Mouse (Mus musculus) liver, adult 2 months (tissue): ENCODE results near the gene Rabggta. TPM values are rescaled to one million over a fixed set of nuclear protein-coding genes. Genes with fewer than 3 reads are reported as not detected.

ENCODE experiments used
- DNase-seq: peaks from one replicate; pipeline ENCODE4 v3.0.0-alpha.2; 2011; ENCODE audit warnings: low read depth, low spot score; ENCODE audit errors: extremely low read depth
- H3K27ac ChIP-seq: fragments of 200-500 bp; replicated peaks from 2 replicates; pipeline ENCODE4 v1.5.1; 2012; ENCODE audit warnings: low read depth, mild to moderate bottlenecking, control low read depth, inconsistent platforms, low read length; ENCODE audit not compliant: insufficient read depth
- H3K27me3 ChIP-seq: fragments of 200-500 bp; 2 replicates; pipeline ENCODE4 v1.6.1; 2012; ENCODE audit warnings: mild to moderate bottlenecking, moderate library complexity, low read length, inconsistent platforms; ENCODE audit not compliant: control insufficient read depth, insufficient read depth
- H3K36me3 ChIP-seq: fragments of 200-500 bp; 2 replicates; pipeline ENCODE4 v1.6.1; 2012; ENCODE audit warnings: low read length, inconsistent platforms; ENCODE audit not compliant: control insufficient read depth, insufficient read depth
- H3K4me1 ChIP-seq: fragments of 200-500 bp; 2 replicates; pipeline ENCODE4 v1.6.1; 2011; ENCODE audit warnings: low read length; ENCODE audit not compliant: control insufficient read depth, insufficient read depth
- H3K4me3 ChIP-seq: fragments of 200-500 bp; 2 replicates; pipeline ENCODE4 v1.5.1; 2011; ENCODE audit warnings: low read depth, mild to moderate bottlenecking, control low read depth, low read length, moderate library complexity; ENCODE audit not compliant: insufficient read depth
- H3K79me2 ChIP-seq: fragments of 200-500 bp; 2 replicates; pipeline ENCODE4 v1.6.1; 2012; ENCODE audit warnings: inconsistent platforms, mild to moderate bottlenecking, low read length, moderate library complexity; ENCODE audit not compliant: control insufficient read depth, insufficient read depth
- H3K9ac ChIP-seq: fragments of 200-500 bp; 2 replicates; pipeline ENCODE4 v1.6.1; 2012; ENCODE audit warnings: low read depth, mild to moderate bottlenecking, control low read depth, inconsistent platforms, low read length
- CTCF ChIP-seq: fragments of 200-500 bp; IDR thresholded peaks from 2 replicates; pipeline ENCODE4 v1.5.1; 2011; ENCODE audit warnings: low read depth, low read length, control low read depth
- POLR2A ChIP-seq: fragments of 200-500 bp; IDR thresholded peaks from 2 replicates; pipeline ENCODE4 v1.6.1; 2011; ENCODE audit warnings: low read length, control low read depth; ENCODE audit not compliant: insufficient read depth; ENCODE audit errors: extremely low read depth
- WGBS: fragments of 180-500 bp; shearing (Covaris S2); methylation state at CpG from one replicate; pipeline ENCODE4 v1.1.7; 2018; 5-methylcytosine and 5-hydroxymethylcytosine counted together
- polyA plus RNA-seq: library from polyadenylated mRNA; depleted of rRNA; stranded (reverse); fragments of >200 nt; gene quantifications from 2 replicates; pipeline ENCODE4 v1.2.3, GENCODE M21; 2012; rRNA removed
- total RNA-seq: library from RNA; depleted of rRNA; stranded (reverse); fragments of >200 nt; gene quantifications from 2 replicates; pipeline ENCODE4 v1.2.3, GENCODE M21; 2014; rRNA removed

Gene Rabggta
- total and polyA plus RNA-seq, 2 experiments: 28.7 to 64.0 TPM

GRCm38 (mm10) chr14:55681160-55682117 lies 40.6 kb downstream of the Rabggta start, which contains the start of gene Tinf2:
TSS of gene Tinf2 (minus strand) at chr14:55681820.
- Histone ChIP-seq H3K4me3 (peak within 1 kb of the TSS; percentile 77), H3K27ac (peak within 1 kb of the TSS; percentile 47), H3K9ac (peak within 1 kb of the TSS; percentile 70), H3K36me3 (peaks cover 27% of the 10 kb centered on the region), H3K79me2 (no peaks in the 10 kb centered on the region), H3K27me3 (no peaks in the 10 kb centered on the region), H3K4me1 (peaks cover 6% of the 10 kb centered on the region)
- DNase-seq: peak; percentile 90
- under 1% methylated on average over 66 of the region's 66 CpGs for WGBS
- TF ChIP-seq POLR2A: no peak
- TF ChIP-seq CTCF: peak; percentile 78

- Histone ChIP-seq H3K36me3 (peaks cover 38% of the 10 kb centered on the region), H3K4me3 (no peak overlapping the region), H3K27ac (no peak overlapping the region), H3K9ac (no peak overlapping the region), H3K79me2 (no peaks in the 10 kb centered on the region), H3K27me3 (no peaks in the 10 kb centered on the region), H3K4me1 (peaks cover 9% of the 10 kb centered on the region)
- DNase-seq: peak; percentile 26
- TF ChIP-seq CTCF: no peak
- TF ChIP-seq POLR2A: no peak
- 84% methylated on average over 4 of the region's 4 CpGs for WGBS
Measured at GRCm38 (mm10) chr14:55677615-55678014, 44.4 kb downstream of the Rabggta start.

- no peak overlapping the region for H3K9ac ChIP-seq
- peak overlapping the region; percentile 53; the same call in 1 of the 2 replicates for H3K4me3 ChIP-seq
Measured at GRCm38 (mm10) chr14:55672741-55673060, 49.4 kb downstream of the Rabggta start.

GRCm38 (mm10) chr14:55671833-55672740 lies 50.0 kb downstream of the Rabggta start, which contains the start of the genes Gmpr2 and Nedd8:
TSS of gene Gmpr2 (plus strand) at chr14:55671941.
TSS of gene Nedd8 (minus strand) at chr14:55672124.
- peak within 1 kb of the TSS; percentile 94 for H3K27ac ChIP-seq
- H3K4me1 ChIP-seq: peaks cover 5% of the 10 kb centered on the region
- DNase-seq: peak; percentile 99
- WGBS: under 1% methylated on average over 38 of the region's 38 CpGs
- H3K4me3 ChIP-seq: peak within 1 kb of the TSS; percentile 78
- no peak for TF ChIP-seq CTCF
- TF ChIP-seq POLR2A: peak; percentile 51; the same call in 1 of the 2 replicates
- H3K27me3 ChIP-seq: no peaks in the 10 kb centered on the region
- peaks cover 15% of the 10 kb centered on the region; the same call in 1 of the 2 replicates for H3K36me3 ChIP-seq
- H3K9ac ChIP-seq: peak within 1 kb of the TSS; percentile 89
- peaks cover 14% of the 10 kb centered on the region; the same call in 1 of the 2 replicates for H3K79me2 ChIP-seq

More at GRCm38 (mm10) chr14:55672741-55673060, 49.4 kb downstream of the Rabggta start:
- no peak for TF ChIP-seq POLR2A
- TF ChIP-seq CTCF: no peak
- no peaks in the 10 kb centered on the region for H3K27me3 ChIP-seq
- peaks cover 17% of the 10 kb centered on the region for H3K36me3 ChIP-seq
- WGBS: 79% methylated on average over 7 of the region's 7 CpGs
- H3K27ac ChIP-seq: no peak overlapping the region
- DNase-seq: no peak
- peaks cover 14% of the 10 kb centered on the region; the same call in 1 of the 2 replicates for H3K79me2 ChIP-seq
- peaks cover 5% of the 10 kb centered on the region for H3K4me1 ChIP-seq

GRCm38 (mm10) chr14:55671486-55671832 lies 50.6 kb downstream of the Rabggta start:
- DNase-seq: no peak
- Histone ChIP-seq H3K79me2 (peaks cover 14% of the 10 kb centered on the region; the same call in 1 of the 2 replicates), H3K9ac (peak overlapping the region; percentile 89), H3K36me3 (peaks cover 14% of the 10 kb centered on the region; the same call in 1 of the 2 replicates), H3K27ac (peak overlapping the region; percentile 94), H3K4me1 (peaks cover 5% of the 10 kb centered on the region), H3K27me3 (no peaks in the 10 kb centered on the region), H3K4me3 (peak overlapping the region; percentile 78)
- TF ChIP-seq POLR2A (no peak), CTCF (no peak)
- WGBS: 0% methylated on average over 12 of the region's 12 CpGs

Other genes with a start within 250 kb of the Rabggta start
Only the 30 nearest of the 37 such genes appear.
- 305 and 330 TPM in 2 replicates for gene Dcaf11, start 162.3 kb downstream of the Rabggta start, total RNA-seq
- 263 and 363 TPM in 2 replicates for gene Dcaf11, start 162.3 kb downstream of the Rabggta start, polyA plus RNA-seq
- gene A730061H03Rik, start 161.9 kb downstream of the Rabggta start, total RNA-seq: not detected in 2 replicates
- 0.42 and 0.62 TPM in 2 replicates for gene A730061H03Rik, start 161.9 kb downstream of the Rabggta start, polyA plus RNA-seq
- gene Fitm1, start 146.6 kb downstream of the Rabggta start, total RNA-seq: 3.8 and 7.5 TPM in 2 replicates
- gene Fitm1, start 146.6 kb downstream of the Rabggta start, polyA plus RNA-seq: 45.7 and 60.2 TPM in 2 replicates
- 78.5 and 94.2 TPM in 2 replicates for gene Psme1, start 144.1 kb downstream of the Rabggta start, total RNA-seq
- 46.9 and 59.9 TPM in 2 replicates for gene Psme1, start 144.1 kb downstream of the Rabggta start, polyA plus RNA-seq
- gene Emc9, start 137.0 kb downstream of the Rabggta start, total RNA-seq: 32.7 and 36.1 TPM in 2 replicates
- 46.8 and 57.2 TPM in 2 replicates for gene Emc9, start 137.0 kb downstream of the Rabggta start, polyA plus RNA-seq
- gene Psme2, start 131.2 kb downstream of the Rabggta start, total RNA-seq: 110 and 142 TPM in 2 replicates
- gene Psme2, start 131.2 kb downstream of the Rabggta start, polyA plus RNA-seq: 55.9 and 56.9 TPM in 2 replicates
- 4.9 and 8.0 TPM in 2 replicates for gene Rnf31, start 130.6 kb downstream of the Rabggta start, total RNA-seq
- 15.4 and 20.4 TPM in 2 replicates for gene Rnf31, start 130.6 kb downstream of the Rabggta start, polyA plus RNA-seq
- gene Irf9, start 118.7 kb downstream of the Rabggta start, total RNA-seq: 21.1 and 24.2 TPM in 2 replicates
- gene Irf9, start 118.7 kb downstream of the Rabggta start, polyA plus RNA-seq: 36.8 and 45.0 TPM in 2 replicates
- gene Rec8, start 104.2 kb downstream of the Rabggta start, total RNA-seq: 0.34 and 0.46 TPM in 2 replicates
- gene Rec8, start 104.2 kb downstream of the Rabggta start, polyA plus RNA-seq: 0.54 and 2.3 TPM in 2 replicates
- gene Ipo4, start 86.3 kb downstream of the Rabggta start, total RNA-seq: 16.8 and 32.6 TPM in 2 replicates
- gene Ipo4, start 86.3 kb downstream of the Rabggta start, polyA plus RNA-seq: 42.0 and 53.0 TPM in 2 replicates
- 1.1 and 2.1 TPM in 2 replicates for gene Gm49378, start 84.4 kb downstream of the Rabggta start, total RNA-seq
- gene Gm49378, start 84.4 kb downstream of the Rabggta start, polyA plus RNA-seq: 7.0 and 7.9 TPM in 2 replicates
- 46.5 and 62.0 TPM in 2 replicates for gene Tm9sf1, start 78.5 kb downstream of the Rabggta start, total RNA-seq
- 66.3 and 70.4 TPM in 2 replicates for gene Tm9sf1, start 78.5 kb downstream of the Rabggta start, polyA plus RNA-seq
- 0.09 and 0.47 TPM in 2 replicates for gene Tssk4, start 72.1 kb downstream of the Rabggta start, total RNA-seq
- gene Tssk4, start 72.1 kb downstream of the Rabggta start, polyA plus RNA-seq: 0.18 and 0.24 TPM in 2 replicates
- 10.1 and 10.3 TPM in 2 replicates for gene Mdp1, start 61.8 kb downstream of the Rabggta start, total RNA-seq
- 9.8 and 10.5 TPM in 2 replicates for gene Mdp1, start 61.8 kb downstream of the Rabggta start, polyA plus RNA-seq
- 13.1 and 14.9 TPM in 2 replicates for gene Gmpr2, start 50.3 kb downstream of the Rabggta start, total RNA-seq
- 9.9 and 11.6 TPM in 2 replicates for gene Gmpr2, start 50.3 kb downstream of the Rabggta start, polyA plus RNA-seq
- gene Nedd8, start 50.1 kb downstream of the Rabggta start, total RNA-seq: 94.7 and 99.4 TPM in 2 replicates
- 209 and 225 TPM in 2 replicates for gene Nedd8, start 50.1 kb downstream of the Rabggta start, polyA plus RNA-seq
- gene Tinf2, start 40.4 kb downstream of the Rabggta start, total RNA-seq: 7.7 and 8.5 TPM in 2 replicates
- 8.1 and 8.2 TPM in 2 replicates for gene Tinf2, start 40.4 kb downstream of the Rabggta start, polyA plus RNA-seq
- 7.9 and 8.4 TPM in 2 replicates for gene Tgm1, start 8.3 kb downstream of the Rabggta start, total RNA-seq
- gene Tgm1, start 8.3 kb downstream of the Rabggta start, polyA plus RNA-seq: 22.8 and 24.2 TPM in 2 replicates
- 109 and 140 TPM in 2 replicates for gene Dhrs1, start 23.4 kb upstream of the Rabggta start, total RNA-seq
- gene Dhrs1, start 23.4 kb upstream of the Rabggta start, polyA plus RNA-seq: 263 and 286 TPM in 2 replicates
- gene Nop9, start 23.4 kb upstream of the Rabggta start, total RNA-seq: 11.0 and 13.0 TPM in 2 replicates
- 11.8 and 15.1 TPM in 2 replicates for gene Nop9, start 23.4 kb upstream of the Rabggta start, polyA plus RNA-seq
- gene Cideb, start 36.2 kb upstream of the Rabggta start, total RNA-seq: 101 and 128 TPM in 2 replicates
- 483 and 586 TPM in 2 replicates for gene Cideb, start 36.2 kb upstream of the Rabggta start, polyA plus RNA-seq
- gene Ltb4r2, start 39.2 kb upstream of the Rabggta start, total RNA-seq: 0.74 and 0.94 TPM in 2 replicates
- 1.9 and 2.6 TPM in 2 replicates for gene Ltb4r2, start 39.2 kb upstream of the Rabggta start, polyA plus RNA-seq
- 0.28 and 0.34 TPM in 2 replicates for gene Ltb4r1, start 43.7 kb upstream of the Rabggta start, total RNA-seq
- gene Ltb4r1, start 43.7 kb upstream of the Rabggta start, polyA plus RNA-seq: 0.80 and 1.4 TPM in 2 replicates
- gene Adcy4, start 61.8 kb upstream of the Rabggta start, total RNA-seq: 2.4 and 3.6 TPM in 2 replicates
- gene Adcy4, start 61.8 kb upstream of the Rabggta start, polyA plus RNA-seq: 3.3 and 4.5 TPM in 2 replicates
- gene Ripk3, start 66.6 kb upstream of the Rabggta start, total RNA-seq: 0.94 and 1.8 TPM in 2 replicates
- 1.4 and 4.0 TPM in 2 replicates for gene Ripk3, start 66.6 kb upstream of the Rabggta start, polyA plus RNA-seq
- 0.18 and 0.60 TPM in 2 replicates for gene Nfatc4, start 100.9 kb upstream of the Rabggta start, total RNA-seq
- gene Nfatc4, start 100.9 kb upstream of the Rabggta start, polyA plus RNA-seq: 0.30 and 0.43 TPM in 2 replicates
- gene Nynrin, start 131.7 kb upstream of the Rabggta start, total RNA-seq: 0.65 and 0.81 TPM in 2 replicates
- 0.66 and 0.71 TPM in 2 replicates for gene Nynrin, start 131.7 kb upstream of the Rabggta start, polyA plus RNA-seq
- 0.18 and 0.34 TPM in 2 replicates for gene Cbln3, start 162.1 kb upstream of the Rabggta start, total RNA-seq
- gene Cbln3, start 162.1 kb upstream of the Rabggta start, polyA plus RNA-seq: 0.49 and 0.64 TPM in 2 replicates
- gene Khnyn, start 162.7 kb upstream of the Rabggta start, total RNA-seq: 29.8 and 32.5 TPM in 2 replicates
- gene Khnyn, start 162.7 kb upstream of the Rabggta start, polyA plus RNA-seq: 13.3 and 15.4 TPM in 2 replicates
- gene Sdr39u1, start 178.0 kb upstream of the Rabggta start, total RNA-seq: 7.0 and 10.4 TPM in 2 replicates
- gene Sdr39u1, start 178.0 kb upstream of the Rabggta start, polyA plus RNA-seq: 13.4 and 16.1 TPM in 2 replicates